Mouse (Mus musculus) forebrain, embryonic 14.5 days (tissue): ENCODE measurements at regions not wholly inside any gene's neighbourhood (a gene's known extent, or its start where the extent isn't known, plus 50 kb on each side); places are given as distances from the start of the nearest gene placed in this dataset.

Source experiments
- ATAC-seq: fragments of 200-750 bp; cut with Nextera tagmentation; 2 replicates; pipeline ENCODE4 v1.8.0; 2017; ENCODE audit warnings: mild to moderate bottlenecking, moderate library complexity
- DNase-seq: peaks from one replicate; pipeline ENCODE4 v3.0.0-alpha.2; 2015; ENCODE audit warnings: low spot score
- H3K27ac ChIP-seq: fragments of 300-500 bp; sonication (generic); 2 replicates; pipeline ENCODE4 v1.5.1; 2014; ENCODE audit warnings: low read depth, mild to moderate bottlenecking, control low read depth, low read length, moderate library complexity
- H3K27me3 ChIP-seq: fragments of 300-500 bp; sonication (generic); replicated peaks from 2 replicates; pipeline ENCODE4 v1.6.1; 2014; ENCODE audit warnings: low read length, control low read depth, mixed read lengths; ENCODE audit not compliant: control insufficient read depth, insufficient read depth
- H3K36me3 ChIP-seq: fragments of 300-500 bp; sonication (generic); 2 replicates; pipeline ENCODE4 v1.6.1; 2014; ENCODE audit warnings: low read length, control low read depth; ENCODE audit not compliant: control insufficient read depth, insufficient read depth
- H3K4me1 ChIP-seq: fragments of 300-500 bp; sonication (generic); 2 replicates; pipeline ENCODE4 v1.6.1; 2014; ENCODE audit warnings: antibody characterized with exemption, low read length, control low read depth; ENCODE audit not compliant: control insufficient read depth, insufficient read depth
- H3K4me2 ChIP-seq: fragments of 300-500 bp; sonication (generic); 2 replicates; pipeline ENCODE4 v1.6.1; 2014; ENCODE audit warnings: mild to moderate bottlenecking, control low read depth, low read length
- H3K4me3 ChIP-seq: fragments of 300-500 bp; sonication (generic); 2 replicates; pipeline ENCODE4 v1.5.1; 2014; ENCODE audit warnings: low read depth, low read length, control low read depth
- H3K9ac ChIP-seq: fragments of 300-500 bp; sonication (generic); 2 replicates; pipeline ENCODE4 v1.6.1; 2014; ENCODE audit warnings: mild to moderate bottlenecking, low read length, control low read depth, moderate library complexity
- H3K9me3 ChIP-seq: fragments of 300-500 bp; sonication (generic); replicated peaks from 2 replicates; pipeline ENCODE4 v1.6.1; 2016; ENCODE audit warnings: low read length, control low read depth, mixed read lengths; ENCODE audit not compliant: control insufficient read depth
- WGBS: fragments of 180-500 bp; shearing (Covaris S2); extraction: QIAGEN DNeasy Blood & Tissue Kit; methylation state at CpG from one replicate; pipeline ENCODE4 v1.1.7; 2014; 5-methylcytosine and 5-hydroxymethylcytosine counted together

GRCm38 (mm10) chr6:98555702-98556101, 213.1 kb upstream of the Gm765 start:
- H3K9me3 ChIP-seq = no peaks in the 10 kb centered on the region
- no peaks in the 10 kb centered on the region for H3K36me3 ChIP-seq
- no peak overlapping the region for H3K27ac ChIP-seq
- no peak overlapping the region for H3K4me2 ChIP-seq
- no peak overlapping the region for H3K4me3 ChIP-seq
- ATAC-seq (no peak), DNase-seq (no peak)
- no peak overlapping the region for H3K9ac ChIP-seq
- H3K27me3 ChIP-seq = no peaks in the 10 kb centered on the region
- 48% methylated on average over 1 of the region's 1 CpGs for WGBS
- no peaks in the 10 kb centered on the region for H3K4me1 ChIP-seq

- Histone ChIP-seq H3K4me3 (no peak overlapping the region), H3K27me3 (no peaks in the 10 kb centered on the region), H3K4me1 (no peaks in the 10 kb centered on the region), H3K27ac (no peak overlapping the region), H3K9ac (no peak overlapping the region), H3K9me3 (no peaks in the 10 kb centered on the region), H3K4me2 (no peak overlapping the region), H3K36me3 (no peaks in the 10 kb centered on the region)
- WGBS = 76% methylated on average over 1 of the region's 1 CpGs
- no peak for DNase-seq
- ATAC-seq = no peak
These were observed 211.4 kb upstream of the Gm765 start for GRCm38 (mm10) chr6:98553922-98554321.

- no peak for ATAC-seq
- Histone ChIP-seq H3K36me3 (no peaks in the 10 kb centered on the region), H3K27ac (no peak overlapping the region), H3K9me3 (no peaks in the 10 kb centered on the region), H3K9ac (no peak overlapping the region), H3K4me1 (no peaks in the 10 kb centered on the region), H3K4me3 (no peak overlapping the region), H3K27me3 (no peaks in the 10 kb centered on the region), H3K4me2 (no peak overlapping the region)
- DNase-seq = no peak
- 80% methylated on average over 3 of the region's 3 CpGs for WGBS
These were observed 209.2 kb upstream of the Gm765 start for GRCm38 (mm10) chr6:98551781-98552180.

DNA sequence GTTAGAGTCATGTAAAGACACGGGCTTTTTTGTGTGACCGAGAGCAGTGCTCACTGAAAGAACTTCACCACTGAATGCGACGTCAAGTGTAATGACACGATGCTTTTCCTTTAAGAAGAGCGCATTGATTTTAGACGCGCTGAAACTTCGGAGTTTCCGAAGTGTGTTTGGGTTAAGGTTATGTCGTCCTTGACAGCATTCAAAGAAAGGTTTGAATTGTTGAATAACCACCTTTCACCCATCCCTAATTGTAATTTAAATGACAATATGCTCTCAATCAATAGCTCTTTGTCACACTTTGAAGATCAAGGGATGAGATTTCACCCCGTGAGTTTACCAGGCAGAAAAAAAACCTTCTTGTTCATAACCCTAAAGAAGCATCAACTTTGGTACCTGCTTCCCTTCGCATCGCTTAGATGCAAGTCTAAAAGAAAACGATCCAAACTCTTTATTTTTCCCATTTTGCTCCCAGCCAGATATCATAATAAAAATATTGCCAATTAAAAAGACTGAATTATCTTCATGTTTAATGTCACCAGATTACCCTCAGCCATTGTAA, 184.4 kb upstream of the Gm765 start:
- no peak overlapping the region for H3K4me3 ChIP-seq
- H3K9me3 ChIP-seq = no peaks in the 10 kb centered on the region
- 15% methylated on average over 15 of the region's 15 CpGs for WGBS
- no peak for ATAC-seq
- H3K27me3 ChIP-seq = 0 out of 2 replicates have a peak, but pooled peaks cover 5% of the 10 kb centered on the region
- H3K27ac ChIP-seq = no peak overlapping the region
- no peak overlapping the region for H3K9ac ChIP-seq
- H3K4me1 ChIP-seq = peaks cover 11% of the 10 kb centered on the region
- peak overlapping the region; percentile 20; the same call in 1 of the 2 replicates for H3K4me2 ChIP-seq
- no peak for DNase-seq
- no peaks in the 10 kb centered on the region for H3K36me3 ChIP-seq

- Histone ChIP-seq H3K27me3 (0 out of 2 replicates have a peak, but pooled peaks cover 5% of the 10 kb centered on the region), H3K9me3 (no peaks in the 10 kb centered on the region), H3K9ac (no peak overlapping the region), H3K36me3 (no peaks in the 10 kb centered on the region), H3K27ac (no peak overlapping the region), H3K4me2 (no peak overlapping the region), H3K4me1 (peaks cover 11% of the 10 kb centered on the region), H3K4me3 (no peak overlapping the region)
- DNase-seq (peak; percentile 84), ATAC-seq (no peak)
- WGBS = 8% methylated on average over 6 of the region's 6 CpGs
These were observed 182.7 kb upstream of the Gm765 start for GRCm38 (mm10) chr6:98525286-98525685.

DNA sequence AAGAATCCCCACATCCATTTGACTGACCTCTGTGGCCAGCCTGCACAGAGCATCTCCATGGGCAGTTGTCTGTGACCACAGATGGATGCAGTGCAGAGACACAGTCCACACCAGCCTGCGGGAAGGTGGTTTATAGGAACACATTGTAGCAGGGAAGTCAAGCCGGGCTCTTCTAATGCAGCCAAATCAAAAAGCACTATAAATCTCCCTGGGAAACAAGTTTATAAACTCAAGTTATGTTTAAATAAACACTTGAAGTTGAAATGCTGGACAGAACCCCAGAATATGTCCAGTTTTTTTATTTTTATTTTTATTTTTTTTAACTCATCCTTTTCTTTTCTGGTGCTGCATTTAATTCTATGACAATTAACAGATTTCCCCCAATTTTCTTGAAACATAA, 182.1 kb upstream of the Gm765 start:
- Histone ChIP-seq H3K9ac (no peak overlapping the region), H3K4me2 (no peak overlapping the region), H3K4me1 (peaks cover 11% of the 10 kb centered on the region), H3K9me3 (no peaks in the 10 kb centered on the region), H3K4me3 (no peak overlapping the region), H3K36me3 (no peaks in the 10 kb centered on the region), H3K27me3 (0 out of 2 replicates have a peak, but pooled peaks cover 5% of the 10 kb centered on the region), H3K27ac (no peak overlapping the region)
- ATAC-seq (no peak), DNase-seq (no peak)
- 84% methylated on average over 2 of the region's 2 CpGs for WGBS

- no peak overlapping the region for H3K27ac ChIP-seq
- H3K4me1 ChIP-seq = peaks cover 12% of the 10 kb centered on the region; the same call in 1 of the 2 replicates
- H3K36me3 ChIP-seq = no peaks in the 10 kb centered on the region
- ATAC-seq (no peak), DNase-seq (no peak)
- H3K4me3 ChIP-seq = no peak overlapping the region
- 0 out of 2 replicates have a peak, but pooled peaks cover 5% of the 10 kb centered on the region for H3K27me3 ChIP-seq
- H3K9ac ChIP-seq = no peak overlapping the region
- H3K4me2 ChIP-seq = no peak overlapping the region
- no peaks in the 10 kb centered on the region for H3K9me3 ChIP-seq
- WGBS = 69% methylated on average over 10 of the region's 10 CpGs
These were observed 179.0 kb upstream of the Gm765 start for GRCm38 (mm10) chr6:98521526-98521925.

DNA sequence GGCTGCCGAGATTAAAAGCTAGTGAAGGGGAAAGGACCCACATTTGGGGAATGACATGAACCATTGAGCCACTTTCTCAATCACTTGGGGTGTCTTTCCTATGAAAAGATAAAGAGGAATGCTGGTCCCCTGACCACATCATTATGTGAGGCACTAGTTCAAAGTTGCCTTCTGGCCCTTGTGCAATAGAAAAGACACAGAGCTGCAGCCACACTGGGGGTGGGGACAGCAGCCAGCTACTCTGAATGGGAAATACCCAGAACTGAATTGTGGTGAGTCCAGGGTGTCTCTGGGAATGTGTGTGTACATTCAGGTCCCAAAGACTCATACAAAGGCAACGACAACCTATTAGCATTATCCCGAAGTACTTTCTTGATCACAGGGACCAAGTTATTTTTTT, 172.3 kb upstream of the Gm765 start:
- no peak overlapping the region for H3K4me2 ChIP-seq
- H3K4me1 ChIP-seq = peaks cover 5% of the 10 kb centered on the region; the same call in 1 of the 2 replicates
- no peaks in the 10 kb centered on the region for H3K36me3 ChIP-seq
- no peak overlapping the region for H3K4me3 ChIP-seq
- ATAC-seq = no peak
- H3K9ac ChIP-seq = no peak overlapping the region
- DNase-seq = no peak
- no peaks in the 10 kb centered on the region for H3K9me3 ChIP-seq
- no peaks in the 10 kb centered on the region for H3K27me3 ChIP-seq
- H3K27ac ChIP-seq = no peak overlapping the region
- WGBS = 69% methylated on average over 3 of the region's 3 CpGs

DNA sequence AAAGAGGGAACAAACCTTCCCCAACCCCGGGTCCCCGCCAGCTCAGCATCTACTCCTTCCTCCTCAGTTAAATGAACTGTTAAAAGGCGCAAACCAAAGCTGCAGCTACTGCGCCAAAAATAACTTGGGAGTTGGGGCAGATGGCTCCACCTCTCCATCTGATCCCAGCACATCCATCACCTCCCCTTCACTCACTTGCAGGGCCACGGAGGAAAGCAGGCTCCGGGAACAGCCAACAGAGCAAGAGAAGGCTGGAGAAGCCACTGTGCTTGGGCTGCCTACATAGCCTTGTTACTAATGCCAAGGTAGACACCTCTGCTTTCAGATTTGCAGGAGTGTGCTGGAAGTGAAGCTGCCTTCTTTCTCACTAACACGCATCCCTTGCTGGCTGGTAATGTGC, 171.8 kb upstream of the Gm765 start:
- no peak for DNase-seq
- Histone ChIP-seq H3K4me1 (peaks cover 5% of the 10 kb centered on the region; the same call in 1 of the 2 replicates), H3K36me3 (no peaks in the 10 kb centered on the region), H3K27ac (no peak overlapping the region), H3K9ac (no peak overlapping the region), H3K4me2 (no peak overlapping the region), H3K27me3 (no peaks in the 10 kb centered on the region), H3K9me3 (no peaks in the 10 kb centered on the region), H3K4me3 (no peak overlapping the region)
- ATAC-seq = no peak
- WGBS = 85% methylated on average over 7 of the region's 7 CpGs
